Mouse (Mus musculus) gonadal fat pad, adult 2 months (tissue): ENCODE measurements around the gene Pacrg. TPM values are rescaled to one million over a fixed set of nuclear protein-coding genes. Genes with fewer than 3 reads are reported as not detected.
A peak's percentile ranks its signal among the peaks of the same experiment; 100 is the strongest.

Source experiments
- DNase-seq: peaks from one replicate; pipeline ENCODE4 v3.0.0-alpha.2; 2012; ENCODE audit warnings: low read depth
- polyA plus RNA-seq: library from polyadenylated mRNA; depleted of rRNA; stranded (reverse); fragments of >200 nt; gene quantifications from 2 replicates; pipeline ENCODE4 v1.2.3, GENCODE M21; 2012; rRNA removed

Gene Pacrg
- polyA plus RNA-seq, 1 experiment = 1.6 TPM

DNA sequence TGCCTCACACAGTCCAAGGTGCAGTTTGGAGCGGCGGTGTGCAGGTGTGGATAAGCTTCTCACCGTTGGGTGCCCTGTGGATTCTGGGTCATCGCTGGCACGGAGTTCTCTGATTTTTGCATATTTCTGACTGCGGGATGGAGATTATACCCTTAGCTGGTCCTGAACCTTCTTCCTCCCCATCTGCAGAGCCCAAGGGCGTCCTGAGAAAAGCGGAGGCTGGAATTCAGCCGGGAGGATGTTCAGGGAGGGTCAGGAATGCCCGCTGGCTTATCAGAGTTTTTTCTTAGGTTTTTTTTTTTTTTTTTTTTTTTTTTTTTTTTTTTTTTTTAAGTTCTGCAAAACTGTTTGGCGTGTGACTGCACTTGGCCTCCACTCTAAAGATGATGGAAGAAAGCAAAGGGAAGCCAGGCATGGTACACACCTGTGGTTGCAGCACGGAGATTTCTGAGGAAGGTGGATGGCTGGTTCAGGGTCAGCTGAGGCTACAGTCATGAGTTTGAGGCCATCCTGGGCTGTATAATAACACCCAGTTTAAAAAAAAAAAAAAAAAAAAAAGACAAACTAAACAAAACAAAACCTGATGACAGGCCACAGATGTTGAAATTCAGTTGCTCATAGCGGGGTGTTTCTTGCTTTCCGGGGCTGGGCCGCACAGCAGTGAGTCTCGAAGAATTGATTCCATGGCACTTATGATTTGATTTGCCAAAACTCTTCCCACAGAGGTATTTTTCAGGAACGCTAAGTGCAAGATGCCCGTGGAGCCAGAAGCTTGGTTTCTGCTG lies 467.9 kb downstream of the Pacrg start:
- DNase-seq = no peak

DNA sequence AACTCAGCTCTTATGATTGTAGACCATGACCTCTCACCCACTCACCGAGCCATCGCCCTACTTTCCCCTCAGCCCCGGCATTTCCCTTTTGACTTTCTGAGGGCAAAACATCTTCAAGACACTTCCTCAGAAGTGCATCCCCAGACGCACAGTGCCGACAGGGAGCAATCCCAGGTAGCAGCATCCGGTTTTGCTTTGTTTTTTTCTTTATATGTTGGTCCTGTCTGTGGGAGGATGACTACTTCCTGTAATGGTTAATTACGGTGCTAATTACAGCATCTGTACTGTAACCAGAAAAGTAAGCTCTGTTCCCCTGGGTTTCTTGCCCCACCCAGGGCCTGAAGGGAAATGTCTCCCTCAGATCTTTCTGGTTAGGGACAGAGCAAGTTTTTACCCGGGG lies 468.6 kb downstream of the Pacrg start:
- no peak for DNase-seq

DNA sequence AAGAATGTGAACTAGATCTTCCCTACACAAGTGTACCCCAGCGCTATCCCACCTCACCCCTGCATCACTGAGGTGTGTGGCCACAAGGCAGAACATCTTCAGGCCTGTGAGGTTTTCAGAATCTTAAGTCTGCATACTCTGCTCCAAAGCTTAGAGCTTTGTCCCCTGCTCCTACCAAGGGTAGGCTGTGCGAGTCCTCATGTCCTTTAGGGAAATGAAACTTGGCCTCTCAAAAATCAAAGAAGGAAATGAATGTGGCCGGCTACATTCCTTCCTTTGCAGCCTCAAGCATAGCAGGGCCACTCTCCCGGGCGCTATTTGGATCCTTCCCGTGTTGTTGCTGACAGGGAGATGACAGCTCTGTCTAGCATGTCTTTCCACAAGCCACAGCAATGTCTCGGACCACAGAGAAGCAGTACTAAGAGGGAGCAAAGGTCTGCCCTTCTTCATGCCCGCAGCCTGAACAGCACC lies 469.4 kb downstream of the Pacrg start:
- DNase-seq = no peak

DNA sequence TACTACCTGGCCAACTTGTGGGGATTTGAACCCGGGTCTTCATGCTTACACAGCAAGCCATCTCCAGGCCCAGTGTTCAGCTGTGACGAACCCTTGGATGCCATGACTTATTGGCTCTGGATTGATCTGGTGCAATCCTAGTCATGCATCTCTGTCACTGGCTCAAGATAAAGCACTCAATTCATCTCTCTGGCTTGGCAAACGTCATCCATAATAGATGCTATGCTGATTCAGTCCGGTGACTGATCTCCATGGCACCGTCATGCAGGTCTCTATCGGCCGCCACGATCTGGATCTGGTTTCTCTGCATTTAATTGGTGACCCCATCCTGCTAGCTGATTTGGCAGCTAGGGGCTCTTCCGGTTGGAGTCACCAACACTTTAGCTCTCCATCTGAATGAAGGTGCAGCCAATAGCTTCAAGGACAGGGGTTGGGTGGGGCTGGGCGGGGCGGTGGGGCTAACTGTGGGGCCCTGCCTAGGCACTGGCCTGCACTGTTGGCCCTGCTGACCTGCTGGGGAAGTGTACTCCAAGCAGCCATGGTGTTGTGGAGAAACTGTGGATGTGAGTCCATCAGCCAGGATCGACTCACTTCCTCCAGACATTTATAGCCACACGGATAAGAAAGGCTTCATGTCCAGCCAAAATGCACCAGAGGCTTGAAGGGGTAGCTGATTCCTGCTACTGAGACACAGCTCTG lies 470.0 kb downstream of the Pacrg start:
- DNase-seq = no peak

DNA sequence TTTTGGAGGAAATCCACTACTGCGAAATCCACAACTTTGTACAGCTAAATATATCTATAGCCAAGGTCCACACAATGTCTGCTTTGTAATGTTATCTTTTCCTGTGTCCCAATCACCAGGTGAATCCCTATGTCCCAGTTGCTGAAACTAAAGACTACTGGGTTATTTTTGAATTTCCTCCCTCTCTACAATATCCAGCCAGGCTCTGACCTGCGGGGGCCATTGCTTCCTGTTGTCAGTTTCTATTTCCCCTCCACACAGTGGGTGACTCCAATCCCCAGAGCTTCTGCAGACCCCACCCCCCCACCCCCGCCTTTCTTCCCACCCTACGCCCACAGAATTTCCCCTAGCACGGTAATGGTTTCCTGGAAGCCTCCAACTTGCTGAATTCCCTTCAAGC lies 473.1 kb downstream of the Pacrg start:
- DNase-seq = peak; percentile 42

DNA sequence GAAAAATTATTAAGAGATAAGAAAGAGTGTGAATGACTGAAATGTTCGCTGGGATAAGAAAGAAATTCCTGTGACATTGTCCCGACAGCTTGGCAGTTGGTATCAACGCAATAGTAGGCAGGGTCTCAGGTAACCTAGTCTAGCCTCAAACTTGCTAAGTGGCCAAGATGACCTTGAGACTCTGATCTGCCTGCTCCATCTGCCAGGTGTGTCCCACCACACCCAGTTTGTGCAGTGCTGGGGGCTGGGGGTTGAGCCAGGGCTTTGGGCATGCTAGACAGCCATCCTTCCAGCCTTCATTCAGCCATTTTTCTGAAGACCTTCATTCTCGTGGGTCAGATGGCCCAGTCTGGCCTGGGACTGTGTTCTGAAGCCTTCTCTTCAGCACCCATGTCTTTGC lies 473.5 kb downstream of the Pacrg start:
- DNase-seq = no peak

DNA sequence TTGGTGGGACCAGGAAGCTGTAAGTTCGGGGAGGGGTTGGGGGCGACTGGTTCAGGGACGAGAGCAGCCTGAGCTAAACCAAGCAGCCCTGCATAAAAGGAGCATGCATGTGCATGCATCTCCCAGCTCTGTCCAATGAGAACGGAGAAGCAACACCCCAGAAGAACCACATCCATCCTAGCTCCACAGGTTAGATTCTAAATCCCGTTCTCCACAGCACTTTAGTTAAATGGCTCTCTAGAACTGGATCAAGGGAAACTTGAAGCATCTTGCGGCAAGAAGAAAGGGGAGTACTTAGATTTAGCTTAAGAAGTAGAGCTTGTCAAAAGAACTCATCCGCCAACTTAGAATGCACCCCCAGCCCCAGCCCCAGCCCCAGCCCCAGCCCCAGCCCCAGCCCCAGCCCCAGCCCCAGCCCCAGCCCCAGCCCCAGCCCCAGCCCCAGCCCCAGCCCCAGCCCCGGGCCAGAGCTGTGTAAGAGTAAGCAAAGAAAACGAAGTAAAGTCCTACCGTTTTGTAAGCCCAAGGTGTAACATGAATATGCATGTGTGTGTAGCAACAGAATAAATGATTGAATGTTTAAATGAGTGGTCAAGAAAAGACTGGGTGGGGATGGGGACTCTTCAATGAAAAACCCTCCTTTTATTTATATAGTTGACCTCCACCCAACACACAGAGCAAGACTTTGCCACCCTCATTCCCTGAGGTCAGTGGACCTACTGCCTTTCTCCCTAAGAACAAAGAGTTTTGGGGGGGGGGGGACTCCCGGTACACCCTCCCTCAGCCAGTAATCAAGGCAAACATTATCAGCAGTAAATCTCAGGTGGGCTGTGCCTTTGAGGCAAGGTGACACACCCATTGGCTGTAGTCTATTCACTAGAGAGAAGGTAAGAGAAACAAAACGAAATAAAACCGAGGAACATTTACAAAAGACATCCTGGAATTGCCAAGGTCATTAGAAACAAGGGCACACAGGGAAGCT lies 474.3 kb downstream of the Pacrg start:
- DNase-seq = no peak

DNA sequence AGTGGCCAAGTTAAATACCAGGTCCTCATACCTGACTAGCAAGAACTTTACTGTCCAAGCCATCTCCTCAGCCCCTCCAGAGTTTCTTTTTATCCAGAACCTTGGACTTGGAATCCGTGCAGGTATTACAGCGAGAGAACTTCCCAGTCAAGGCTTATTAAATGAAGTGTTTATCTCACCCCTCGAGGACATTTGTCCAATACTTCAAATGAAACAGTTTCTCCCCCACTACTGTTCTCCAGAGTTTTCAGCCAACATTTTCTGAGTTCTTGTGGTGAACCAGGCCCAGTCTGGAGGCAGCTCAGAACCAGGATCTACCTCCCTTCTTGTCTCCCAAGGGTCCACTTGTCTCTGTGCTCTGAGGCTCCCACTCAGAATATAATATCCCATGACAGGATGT lies 477.0 kb downstream of the Pacrg start:
- no peak for DNase-seq

DNA sequence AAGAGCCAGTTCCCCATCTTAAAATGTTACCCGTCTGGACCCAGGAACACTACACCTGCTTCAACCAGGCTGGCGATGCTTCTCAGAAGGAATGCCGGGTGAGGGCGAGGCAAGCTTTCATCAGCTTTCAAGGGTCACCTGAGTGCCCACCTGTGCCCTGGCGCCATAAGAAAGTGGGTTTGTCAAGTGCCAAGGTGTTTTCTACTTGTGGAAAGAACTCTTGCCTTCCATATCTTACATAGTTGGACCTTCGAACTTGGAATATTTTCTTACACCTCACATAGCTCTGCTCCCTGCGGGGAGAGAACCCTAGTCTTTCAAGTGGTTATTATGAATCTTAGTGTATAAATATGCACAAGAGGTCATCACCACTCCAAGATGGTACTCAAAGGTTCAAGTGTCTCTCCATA lies 478.2 kb downstream of the Pacrg start:
- DNase-seq = no peak

DNA sequence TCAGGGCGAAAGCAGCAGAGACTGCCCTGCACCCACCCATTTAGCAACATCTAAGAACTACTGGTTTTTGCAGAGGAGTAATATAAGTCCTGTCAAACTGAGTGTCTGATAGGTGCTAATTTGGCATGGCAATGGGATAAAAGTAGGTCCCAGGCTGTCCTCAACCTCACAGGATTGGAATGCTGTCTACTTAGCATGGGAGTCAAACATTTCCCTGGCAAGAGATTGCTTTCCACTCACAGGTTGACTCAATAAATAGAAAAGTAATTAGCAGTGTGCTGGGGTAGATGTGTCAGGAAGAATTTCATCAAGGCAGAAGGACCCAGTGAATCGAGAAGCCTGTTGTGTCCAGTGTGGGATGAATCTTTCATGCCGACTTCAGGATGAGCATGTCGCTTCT lies 479.4 kb downstream of the Pacrg start:
- no peak for DNase-seq

DNA sequence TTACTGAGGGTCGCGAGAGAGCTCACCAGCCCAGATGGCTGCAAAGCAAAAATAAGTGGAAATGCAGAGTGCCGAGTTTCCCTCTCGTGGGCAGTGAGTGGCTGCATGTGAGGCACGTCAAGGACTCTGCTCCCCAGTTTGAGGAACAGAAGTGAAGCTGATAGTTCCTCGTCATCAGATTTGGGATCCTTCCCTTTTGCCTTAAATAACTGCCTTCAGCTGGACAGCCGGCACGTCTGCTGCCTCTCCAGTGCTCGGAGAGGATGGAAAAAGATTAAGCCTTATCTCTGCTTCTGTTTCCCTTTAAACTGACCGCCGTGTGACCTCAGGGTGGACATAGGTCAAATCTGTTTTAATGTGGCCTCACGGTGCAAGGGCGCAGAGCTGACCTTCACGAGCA lies 480.6 kb downstream of the Pacrg start:
- no peak for DNase-seq

DNA sequence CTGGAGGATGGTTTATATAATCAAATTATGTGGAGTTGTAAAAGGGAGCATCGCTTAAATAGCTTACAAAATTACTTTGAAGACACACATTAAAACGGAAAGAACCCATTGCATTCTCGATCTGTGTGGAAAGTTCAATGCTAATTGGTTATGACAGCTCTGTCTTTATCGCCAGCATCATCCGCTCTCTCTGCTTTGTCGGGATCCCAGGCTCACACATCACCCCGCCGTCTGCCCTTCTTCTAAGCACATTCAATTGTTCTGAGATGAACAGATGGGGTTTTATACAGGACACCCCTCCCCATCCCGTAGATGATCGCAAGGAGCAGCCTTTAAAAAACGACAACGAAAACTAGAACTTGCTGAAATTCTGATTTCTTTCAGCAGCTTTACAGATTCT lies 482.8 kb downstream of the Pacrg start:
- no peak for DNase-seq

DNA sequence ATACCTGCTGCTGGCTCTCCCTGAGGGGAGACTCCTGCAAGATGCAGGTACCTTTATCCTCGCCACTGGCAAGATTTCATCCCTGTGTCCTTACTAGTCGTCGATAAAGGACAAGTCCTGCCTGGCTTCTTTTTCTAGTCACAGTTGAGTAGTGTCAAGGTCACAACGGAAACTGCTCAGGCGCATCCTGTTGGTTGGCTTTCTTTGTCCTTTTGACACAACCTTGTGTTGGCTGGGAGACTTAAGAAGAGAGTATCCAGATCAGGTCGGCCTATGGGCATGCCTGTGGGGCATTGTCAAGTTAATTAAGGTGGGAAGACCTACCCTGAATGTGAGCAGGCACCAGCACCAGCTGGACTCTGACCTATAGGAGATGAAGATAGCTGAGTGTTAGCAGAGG lies 483.8 kb downstream of the Pacrg start:
- DNase-seq = no peak

DNA sequence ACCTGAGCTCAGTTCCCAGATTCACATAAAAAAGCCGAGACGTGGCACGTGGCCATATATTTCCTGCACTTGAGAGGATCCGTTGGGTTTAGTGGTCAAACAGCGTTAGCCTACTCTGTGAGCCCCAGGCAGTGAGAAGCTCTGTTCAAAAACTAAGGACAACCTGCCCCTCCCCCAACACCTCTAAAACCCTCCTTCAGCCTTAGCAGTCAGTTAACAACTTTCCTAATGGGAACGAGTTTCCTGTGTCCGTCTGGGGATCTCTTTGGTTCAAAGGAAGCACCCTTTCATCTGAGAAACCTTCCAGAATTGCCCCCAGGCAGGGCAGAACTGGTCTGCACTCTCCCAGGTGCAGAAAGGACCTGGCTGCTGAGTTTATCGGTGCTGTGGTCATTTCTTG lies 484.4 kb downstream of the Pacrg start:
- no peak for DNase-seq

Other genes starting within 250 kb of the Pacrg start
- 8.2 and 9.2 TPM in 2 replicates for gene Prkn, start 73 bp upstream of the Pacrg start, polyA plus RNA-seq